Mouse (Mus musculus) embryo, embryonic 11 days (tissue): Measurements from ENCODE around the gene Slc12a9.

ENCODE experiments used
- DNase-seq: peaks from one replicate; pipeline ENCODE4 v3.0.0-alpha.2; 2015

Gene Slc12a9

DNA sequence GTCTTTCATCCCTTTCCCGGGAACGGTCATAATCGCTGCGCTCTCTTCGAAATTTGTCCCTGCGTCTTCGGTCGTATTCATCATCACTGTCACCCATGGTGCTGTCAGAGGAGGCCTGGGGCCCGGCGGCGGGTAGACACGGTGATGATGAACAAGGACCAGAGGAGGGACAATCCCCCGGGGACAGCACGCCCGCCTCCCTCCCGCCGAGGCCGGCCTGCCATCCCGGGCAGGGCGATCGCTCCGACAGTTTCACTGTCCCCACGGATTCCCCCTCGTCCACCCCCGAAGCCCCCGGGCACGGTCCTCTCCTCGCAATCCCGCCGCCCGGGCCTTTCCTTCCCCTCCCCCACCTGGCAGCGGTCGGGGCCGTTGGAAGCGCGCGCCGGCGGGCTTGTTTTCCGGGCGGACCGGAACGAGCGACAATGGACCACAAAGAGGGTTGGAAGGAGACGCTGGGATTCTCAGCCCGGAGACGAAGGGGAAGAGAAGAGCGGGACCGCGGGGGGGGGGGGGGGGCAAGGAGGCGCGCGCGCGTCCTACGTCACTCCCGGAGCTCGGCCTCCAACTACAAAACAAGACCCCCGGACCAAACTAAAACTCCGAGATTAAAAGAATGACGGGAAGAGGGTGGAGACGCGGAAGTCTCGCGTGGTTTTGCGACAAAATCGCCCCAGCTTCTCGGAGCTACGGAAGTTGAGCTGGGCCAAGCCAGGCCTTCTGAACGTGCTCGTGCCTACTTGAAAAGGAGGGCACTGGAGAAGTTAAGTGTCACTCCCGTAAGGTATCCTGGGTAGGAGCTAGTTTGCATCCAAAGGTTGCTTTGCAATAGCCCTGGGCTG lies 26.1 kb downstream of the Slc12a9 start, which contains the start of gene Srrt:
Srrt (minus strand) TSS at position 604 of the 842 bp plus-strand sequence.
- DNase-seq, result peak; percentile 97

DNA sequence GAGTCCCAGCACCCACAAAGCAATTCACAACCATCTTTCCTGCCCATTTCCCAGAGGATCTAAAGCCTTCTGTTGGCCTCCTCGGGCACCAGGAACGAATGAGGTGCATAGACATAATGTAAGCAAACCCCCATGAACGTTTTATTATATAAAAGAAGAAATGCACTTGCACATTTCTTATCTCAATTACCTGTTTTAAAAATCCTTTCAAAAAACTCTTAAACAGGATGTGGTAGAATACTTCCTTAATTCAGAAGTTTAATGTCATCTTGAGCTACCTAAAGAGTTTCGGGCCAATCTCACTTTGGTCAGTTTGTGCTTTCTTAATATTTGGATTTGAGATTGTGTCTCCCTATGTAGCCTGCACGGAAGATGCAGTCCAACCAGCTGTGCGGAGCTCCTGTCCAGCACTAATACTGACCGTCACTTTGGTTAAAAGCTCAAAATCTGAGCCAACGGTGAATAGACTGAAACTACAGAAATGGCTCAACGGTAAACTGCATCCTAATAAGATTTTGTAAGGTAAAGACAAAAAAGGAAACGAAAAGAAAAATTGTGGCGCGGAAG lies 26.9 kb downstream of the Slc12a9 start:
- no peak for DNase-seq

GRCm38 (mm10) chr5:137305822-137306221 lies 27.6 kb downstream of the Slc12a9 start:
- no peak for DNase-seq

DNA sequence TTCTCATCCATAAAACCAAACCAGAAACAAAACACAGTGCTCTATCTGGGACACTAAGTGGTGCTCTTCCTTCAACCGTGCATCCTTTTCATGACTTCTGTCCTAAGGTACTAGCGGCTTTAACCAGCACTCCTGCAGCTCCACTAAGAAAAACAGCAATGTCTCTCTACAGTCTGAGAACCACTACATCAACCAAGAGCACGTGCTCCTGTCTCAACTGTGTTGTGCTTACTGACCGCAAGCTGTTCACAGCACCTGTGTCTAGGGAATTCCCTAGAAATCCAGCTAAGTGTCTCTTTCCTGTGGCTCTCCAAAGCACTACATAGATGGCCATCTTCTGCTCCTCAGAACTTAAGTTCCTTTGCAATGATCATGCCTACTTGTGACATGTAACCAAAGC lies 28.6 kb downstream of the Slc12a9 start:
- DNase-seq, result no peak

DNA sequence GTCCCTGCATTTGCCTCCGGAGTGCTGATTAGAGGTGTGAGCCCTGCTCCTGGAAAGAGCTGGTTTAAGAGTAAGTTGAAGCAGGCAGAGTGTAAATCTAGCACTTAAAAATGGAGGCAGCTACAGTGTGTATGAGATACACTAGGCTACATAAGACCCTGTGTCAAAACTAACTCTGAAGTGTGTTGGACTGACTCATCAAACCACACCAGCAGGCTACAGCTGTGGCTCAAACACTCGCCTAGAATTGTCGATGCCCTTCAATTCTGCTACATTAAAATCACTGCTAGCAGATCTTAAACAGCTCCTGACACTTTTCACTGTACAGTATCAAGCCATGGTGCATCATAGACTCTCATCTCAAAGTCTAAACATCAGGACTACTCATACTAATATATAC lies 29.2 kb downstream of the Slc12a9 start:
- no peak for DNase-seq

- DNase-seq, result no peak
These were observed 29.8 kb downstream of the Slc12a9 start for GRCm38 (mm10) chr5:137303609-137304008.

DNA sequence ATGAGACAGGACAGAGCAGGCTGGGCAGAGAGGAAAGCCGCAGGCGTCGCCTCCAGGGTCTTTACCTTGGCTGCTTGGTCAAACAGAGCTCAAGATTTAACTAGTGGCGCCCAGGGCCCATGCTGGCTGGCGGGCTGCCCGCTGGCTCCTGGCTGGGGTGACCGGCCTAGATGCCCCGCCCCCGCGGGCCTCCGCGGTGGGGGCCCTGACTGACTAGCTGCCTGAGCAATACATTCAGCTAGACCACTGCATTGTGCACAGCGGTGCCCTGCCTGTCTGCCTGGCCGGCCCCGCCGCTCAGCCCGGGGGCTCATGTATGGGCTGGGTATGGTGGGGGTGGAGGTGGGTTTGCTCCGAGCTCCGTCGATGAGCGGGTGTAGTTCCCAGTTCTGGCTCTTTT lies 32.1 kb downstream of the Slc12a9 start:
- no peak for DNase-seq

DNA sequence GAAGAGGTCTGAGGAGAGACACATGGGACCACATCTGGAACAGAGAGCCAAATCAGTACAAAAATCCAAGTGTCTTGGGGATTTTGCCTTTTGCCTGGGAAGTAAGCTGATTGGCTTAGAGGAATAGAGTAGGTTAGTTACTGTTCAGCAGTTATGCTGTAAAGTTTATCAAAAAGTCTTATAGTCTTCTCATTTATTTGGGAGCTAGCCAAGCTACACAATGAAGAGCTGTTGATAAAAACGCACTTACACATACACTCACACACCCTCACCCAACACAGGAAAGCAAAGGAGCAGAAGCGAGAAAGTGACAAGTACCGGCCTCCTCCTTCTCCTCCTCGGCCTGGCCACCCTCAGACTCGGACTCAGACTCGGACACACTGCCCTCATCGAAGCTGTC lies 34.2 kb downstream of the Slc12a9 start:
- no peak for DNase-seq

DNA sequence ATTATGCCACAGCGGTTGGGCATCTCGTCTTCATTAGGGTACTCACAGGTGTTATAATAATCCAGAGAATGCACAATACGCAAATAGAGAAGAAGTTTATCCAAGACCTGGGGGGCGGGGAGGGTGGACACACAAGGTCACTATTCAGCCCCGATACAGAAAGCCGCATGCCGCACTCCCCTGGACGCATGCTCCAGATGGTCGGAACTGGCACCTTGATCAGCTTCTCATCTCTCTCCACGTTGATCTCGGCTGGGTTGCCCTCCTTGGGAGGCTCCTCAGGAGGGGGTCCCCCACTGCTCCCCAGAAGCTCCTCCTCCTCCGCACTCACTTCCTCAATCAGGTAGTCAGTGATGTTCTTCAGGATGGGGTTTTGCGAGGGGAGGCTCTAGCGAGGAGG lies 36.3 kb downstream of the Slc12a9 start:
- DNase-seq, result no peak

DNA sequence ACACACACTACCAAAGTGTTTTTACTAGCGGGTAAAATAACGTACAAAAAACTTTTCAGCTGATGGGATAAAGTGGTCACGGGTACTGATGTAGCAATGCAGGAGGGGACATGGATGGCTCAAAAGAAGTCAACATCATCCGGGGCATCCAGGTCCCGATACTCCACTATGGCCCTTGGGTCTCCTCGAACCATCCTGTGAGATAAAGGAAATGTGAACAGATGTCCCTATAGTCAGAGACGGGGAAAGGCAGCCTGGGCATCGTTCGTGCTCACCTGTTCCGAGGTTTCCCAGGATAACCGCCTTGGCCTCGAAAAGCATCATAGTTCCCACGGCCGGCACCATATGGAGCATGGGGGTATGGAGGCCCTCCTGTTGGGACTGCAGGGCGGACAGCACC lies 37.7 kb downstream of the Slc12a9 start:
- no peak for DNase-seq

- DNase-seq, result no peak
These were observed 38.1 kb downstream of the Slc12a9 start for GRCm38 (mm10) chr5:137295296-137295695.

- no peak for DNase-seq
These were observed 38.7 kb downstream of the Slc12a9 start for GRCm38 (mm10) chr5:137294744-137295093.

- peak; percentile 97 for DNase-seq
These were observed 39.3 kb downstream of the Slc12a9 start, which contains the start of gene Ufsp1 for GRCm38 (mm10) chr5:137293839-137294743. Gene Ufsp1 (plus strand): TSS chr5:137294629.

GRCm38 (mm10) chr5:137293282-137293681 lies 40.1 kb downstream of the Slc12a9 start:
- peak; percentile 78 for DNase-seq

DNA sequence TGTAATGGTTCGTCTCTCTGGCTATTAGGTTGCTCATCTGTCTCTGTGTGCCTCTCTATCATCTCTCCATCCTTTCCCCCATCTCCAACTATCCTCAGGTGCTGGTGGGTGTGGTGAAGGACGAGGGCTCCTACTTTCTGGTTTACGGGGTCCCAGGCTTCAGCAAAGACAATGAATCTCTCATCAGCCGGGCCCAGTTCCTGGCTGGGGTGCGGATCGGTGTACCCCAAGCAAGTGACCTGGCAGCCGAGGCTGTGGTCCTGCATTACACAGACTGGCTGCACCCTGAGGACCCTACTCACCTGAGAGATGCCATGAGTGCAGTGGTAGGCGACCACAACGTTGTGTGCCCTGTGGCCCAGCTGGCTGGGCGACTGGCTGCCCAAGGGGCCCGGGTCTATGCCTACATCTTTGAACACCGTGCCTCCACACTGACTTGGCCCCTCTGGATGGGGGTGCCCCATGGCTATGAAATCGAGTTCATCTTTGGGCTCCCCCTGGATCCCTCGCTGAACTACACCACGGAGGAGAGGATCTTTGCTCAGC lies 41.9 kb downstream of the Slc12a9 start:
- DNase-seq, result no peak

DNA sequence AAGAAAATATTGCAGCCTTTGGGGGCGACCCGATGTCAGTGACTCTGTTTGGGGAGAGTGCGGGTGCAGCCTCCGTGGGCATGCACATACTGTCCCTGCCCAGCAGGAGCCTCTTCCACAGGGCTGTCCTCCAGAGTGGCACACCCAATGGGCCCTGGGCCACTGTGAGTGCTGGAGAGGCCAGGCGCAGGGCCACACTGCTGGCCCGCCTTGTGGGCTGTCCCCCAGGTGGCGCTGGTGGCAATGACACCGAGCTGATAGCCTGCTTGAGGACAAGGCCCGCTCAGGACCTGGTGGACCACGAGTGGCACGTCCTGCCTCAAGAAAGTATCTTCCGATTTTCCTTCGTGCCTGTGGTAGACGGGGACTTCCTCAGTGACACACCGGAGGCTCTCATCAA lies 42.7 kb downstream of the Slc12a9 start:
- DNase-seq, result peak; percentile 71

DNA sequence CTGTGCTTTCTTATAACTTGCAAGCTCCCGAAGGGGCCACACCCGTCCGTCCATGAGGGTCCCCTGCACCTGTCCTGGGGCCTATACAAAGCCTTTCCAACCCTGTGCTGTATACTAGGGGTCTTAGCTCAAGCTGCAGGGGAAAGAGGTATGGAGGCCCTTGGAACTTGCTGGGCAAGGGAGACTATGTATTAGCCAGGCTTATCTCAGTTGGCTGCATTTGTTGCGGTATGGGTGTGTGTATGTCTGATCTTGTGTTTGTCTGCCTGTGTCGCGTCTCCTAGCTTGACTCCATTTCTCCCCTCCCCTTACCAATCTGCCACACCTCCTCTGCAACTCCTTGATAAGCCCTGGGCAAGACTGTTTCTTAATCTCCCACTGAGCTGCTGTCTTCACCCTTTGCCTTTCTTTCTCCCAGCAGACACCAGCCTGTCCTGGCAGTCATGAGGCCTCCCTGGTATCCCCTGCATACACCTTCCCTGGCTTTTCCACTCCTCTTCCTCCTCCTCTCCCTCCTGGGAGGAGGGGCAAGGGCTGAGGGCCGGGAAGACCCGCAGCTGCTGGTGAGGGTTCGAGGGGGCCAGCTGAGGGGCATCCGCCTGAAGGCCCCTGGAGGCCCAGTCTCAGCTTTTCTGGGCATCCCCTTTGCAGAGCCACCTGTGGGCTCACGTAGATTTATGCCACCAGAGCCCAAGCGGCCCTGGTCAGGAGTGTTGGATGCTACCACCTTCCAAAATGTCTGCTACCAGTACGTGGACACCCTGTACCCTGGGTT lies 43.6 kb downstream of the Slc12a9 start:
- no peak for DNase-seq

- DNase-seq, result peak; percentile 75
These were observed 44.4 kb downstream of the Slc12a9 start for GRCm38 (mm10) chr5:137288999-137289470.

GRCm38 (mm10) chr5:137287953-137288743 lies 45.2 kb downstream of the Slc12a9 start:
- DNase-seq, result no peak

GRCm38 (mm10) chr5:137287032-137287952 lies 46.1 kb downstream of the Slc12a9 start, which contains the start of gene Ache:
Gene Ache (plus strand): TSS chr5:137287519.
- DNase-seq, result peak; percentile 77
